Mouse (Mus musculus): ENCODE data around the gene Tmprss15. TPM values are rescaled to one million over a fixed set of nuclear protein-coding genes. Genes with fewer than 3 reads are reported as not detected.

The Tmprss15 gene
- polyA plus RNA-seq, 1 experiment from 2014 or later, result not detected

DNA sequence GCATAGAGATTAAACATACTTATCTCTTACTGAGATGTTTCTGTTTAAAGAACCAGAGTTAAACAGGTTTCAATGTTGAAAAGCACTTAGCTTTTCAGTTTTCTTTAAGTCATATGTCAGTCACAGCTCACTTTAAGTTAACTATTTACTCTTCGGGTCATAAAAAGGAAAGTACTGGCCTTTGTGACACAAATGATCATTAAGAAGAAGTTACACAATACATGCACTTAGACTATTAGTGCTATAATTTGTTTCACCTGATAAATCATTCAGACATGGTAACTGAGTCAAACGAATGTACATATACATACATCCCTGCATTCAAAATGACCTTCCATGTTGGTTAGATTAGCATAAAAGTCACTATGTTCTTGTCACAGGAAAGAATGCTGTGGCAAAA is 58.3 kb downstream of the Tmprss15 start:
- Histone ChIP-seq H3K9ac (ENCODE audit: low read length) (no peak overlapping the region), H3K36me3 (ENCODE audit: control insufficient read depth, insufficient read depth, low read length) (no peaks in the 10 kb centered on the region), H3K27ac (ENCODE audit: low read depth, low read length) (no peak overlapping the region), H3K4me2 (ENCODE audit: low read depth) (no peak overlapping the region), H3K4me1 (ENCODE audit: control insufficient read depth, insufficient read depth, low read length) (no peaks in the 10 kb centered on the region), H3K27me3 (ENCODE audit: control insufficient read depth, insufficient read depth, low read length) (no peaks in the 10 kb centered on the region), H3K4me3 (ENCODE audit: low read depth, low read length) (no peak overlapping the region), H3K9me3 (ENCODE audit: control insufficient read depth, low read length) (no peaks in the 10 kb centered on the region)
- ATAC-seq (ENCODE audit: insufficient read depth, low FRiP score, low TSS enrichment) (no peak), DNase-seq (ENCODE audit: low spot score) (no peak)
- WGBS, result 55% methylated on average over 2 of the region's 2 CpGs

DNA sequence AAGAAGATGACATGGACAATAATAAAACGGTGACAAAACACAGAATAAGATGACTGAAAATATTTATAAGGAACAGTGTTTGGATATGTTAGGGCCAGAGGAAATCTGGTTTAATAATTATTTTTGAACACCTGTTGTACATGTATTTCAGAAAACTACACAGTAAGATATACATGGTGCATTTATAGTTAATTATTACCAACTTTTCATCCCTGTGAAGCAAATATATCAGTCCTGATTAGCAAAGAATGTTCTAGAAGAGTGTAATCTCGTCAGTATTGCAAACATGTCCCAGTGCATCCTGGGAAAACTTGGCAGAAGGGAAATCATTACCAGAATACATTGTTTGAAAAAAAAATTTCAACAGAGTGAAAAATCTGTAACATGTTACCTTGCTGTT is 88.1 kb downstream of the Tmprss15 start:
- Histone ChIP-seq H3K4me2 (ENCODE audit: low read depth) (no peak overlapping the region), H3K27me3 (ENCODE audit: control insufficient read depth, insufficient read depth, low read length) (no peaks in the 10 kb centered on the region), H3K36me3 (ENCODE audit: control insufficient read depth, insufficient read depth, low read length) (no peaks in the 10 kb centered on the region), H3K9ac (ENCODE audit: low read length) (no peak overlapping the region), H3K27ac (ENCODE audit: low read depth, low read length) (no peak overlapping the region), H3K4me1 (ENCODE audit: control insufficient read depth, insufficient read depth, low read length) (no peaks in the 10 kb centered on the region), H3K9me3 (ENCODE audit: control insufficient read depth, low read length) (no peaks in the 10 kb centered on the region), H3K4me3 (ENCODE audit: low read depth, low read length) (no peak overlapping the region)
- WGBS, result 87% methylated on average over 2 of the region's 2 CpGs
- no peak for DNase-seq (ENCODE audit: low spot score)
- no peak for ATAC-seq (ENCODE audit: insufficient read depth, low FRiP score, low TSS enrichment)

DNA sequence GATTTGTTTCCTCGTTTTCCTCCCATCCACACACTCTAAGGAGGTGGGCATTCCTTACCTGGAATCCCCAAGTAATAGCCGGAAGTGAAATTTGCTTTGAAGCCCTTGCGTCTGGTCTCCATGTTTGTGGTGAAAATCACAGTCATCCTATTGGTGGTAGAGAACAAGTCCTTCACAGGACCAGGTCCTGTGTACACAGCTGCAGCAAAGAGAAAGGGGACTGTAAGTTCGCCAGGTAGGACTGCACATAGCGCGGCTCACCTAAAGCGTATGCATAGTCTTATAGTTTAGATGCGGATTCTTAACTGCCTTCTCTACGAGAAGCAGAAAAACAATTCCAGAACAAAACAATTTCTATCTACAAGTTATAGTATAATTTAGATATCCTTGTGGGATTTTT is 89.2 kb downstream of the Tmprss15 start:
- Histone ChIP-seq H3K4me3 (ENCODE audit: low read depth, low read length) (no peak overlapping the region), H3K9ac (ENCODE audit: low read length) (no peak overlapping the region), H3K27ac (ENCODE audit: low read depth, low read length) (no peak overlapping the region), H3K4me1 (ENCODE audit: control insufficient read depth, insufficient read depth, low read length) (no peaks in the 10 kb centered on the region), H3K36me3 (ENCODE audit: control insufficient read depth, insufficient read depth, low read length) (no peaks in the 10 kb centered on the region), H3K4me2 (ENCODE audit: low read depth) (no peak overlapping the region), H3K9me3 (ENCODE audit: control insufficient read depth, low read length) (no peaks in the 10 kb centered on the region), H3K27me3 (ENCODE audit: control insufficient read depth, insufficient read depth, low read length) (no peaks in the 10 kb centered on the region)
- DNase-seq (ENCODE audit: low spot score) (no peak), ATAC-seq (ENCODE audit: insufficient read depth, low FRiP score, low TSS enrichment) (no peak)
- 89% methylated on average over 9 of the region's 9 CpGs for WGBS

DNA sequence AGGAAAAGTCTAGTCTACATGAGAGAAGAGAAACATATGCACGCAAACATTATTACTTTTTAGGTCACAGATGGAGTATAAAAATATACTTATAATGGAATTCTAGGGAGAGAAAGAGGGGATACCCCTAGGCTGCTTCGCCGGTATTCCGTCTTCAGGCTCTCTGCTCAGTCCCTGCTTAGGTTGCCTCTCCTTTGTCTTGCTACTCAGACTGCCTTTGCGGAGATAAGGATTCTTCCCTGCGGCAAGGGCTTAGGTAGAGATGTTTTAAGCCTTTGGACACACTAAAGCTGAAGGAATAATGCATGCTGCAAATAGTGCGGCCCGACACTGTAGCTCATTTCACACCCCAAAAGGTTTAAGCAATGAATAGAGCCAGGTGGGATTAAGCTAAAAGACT is 114.5 kb downstream of the Tmprss15 start:
- no peaks in the 10 kb centered on the region for H3K9me3 ChIP-seq (ENCODE audit: control insufficient read depth, low read length)
- no peak overlapping the region for H3K4me3 ChIP-seq (ENCODE audit: low read depth, low read length)
- H3K27ac ChIP-seq (ENCODE audit: low read depth, low read length), result no peak overlapping the region
- no peaks in the 10 kb centered on the region for H3K36me3 ChIP-seq (ENCODE audit: control insufficient read depth, insufficient read depth, low read length)
- H3K9ac ChIP-seq (ENCODE audit: low read length), result no peak overlapping the region
- H3K4me1 ChIP-seq (ENCODE audit: control insufficient read depth, insufficient read depth, low read length), result no peaks in the 10 kb centered on the region
- H3K27me3 ChIP-seq (ENCODE audit: control insufficient read depth, insufficient read depth, low read length), result no peaks in the 10 kb centered on the region
- no peak for ATAC-seq (ENCODE audit: insufficient read depth, low FRiP score, low TSS enrichment)
- no peak overlapping the region for H3K4me2 ChIP-seq (ENCODE audit: low read depth)
- no peak for DNase-seq (ENCODE audit: low spot score)
- 83% methylated on average over 8 of the region's 8 CpGs for WGBS

DNA sequence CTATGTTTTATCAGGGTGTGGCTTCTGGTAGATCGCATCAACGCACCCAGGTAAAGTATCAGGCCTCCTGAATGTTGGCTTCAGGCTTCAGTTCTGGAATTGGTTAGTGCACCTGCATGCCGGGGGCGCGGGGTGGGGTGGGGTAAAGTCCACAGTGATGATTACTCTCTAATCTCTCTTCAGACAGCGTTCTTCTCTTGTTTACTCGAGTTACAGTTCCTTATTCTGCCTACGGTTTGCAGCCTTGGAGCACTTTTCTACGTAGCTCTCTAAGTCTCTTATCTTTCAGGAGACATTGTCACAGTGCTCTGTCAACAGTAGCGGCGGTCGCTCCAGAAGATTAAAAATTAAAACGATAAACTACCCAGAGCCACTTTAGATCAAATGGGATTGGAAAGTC is 116.8 kb downstream of the Tmprss15 start:
- ATAC-seq (ENCODE audit: insufficient read depth, low FRiP score, low TSS enrichment) (no peak), DNase-seq (ENCODE audit: low spot score) (no peak)
- Histone ChIP-seq H3K9me3 (ENCODE audit: control insufficient read depth, low read length) (no peaks in the 10 kb centered on the region), H3K4me3 (ENCODE audit: low read depth, low read length) (no peak overlapping the region), H3K4me2 (ENCODE audit: low read depth) (no peak overlapping the region), H3K36me3 (ENCODE audit: control insufficient read depth, insufficient read depth, low read length) (no peaks in the 10 kb centered on the region), H3K4me1 (ENCODE audit: control insufficient read depth, insufficient read depth, low read length) (no peaks in the 10 kb centered on the region), H3K27me3 (ENCODE audit: control insufficient read depth, insufficient read depth, low read length) (no peaks in the 10 kb centered on the region), H3K27ac (ENCODE audit: low read depth, low read length) (no peak overlapping the region), H3K9ac (ENCODE audit: low read length) (no peak overlapping the region)
- 89% methylated on average over 13 of the region's 13 CpGs for WGBS

DNA sequence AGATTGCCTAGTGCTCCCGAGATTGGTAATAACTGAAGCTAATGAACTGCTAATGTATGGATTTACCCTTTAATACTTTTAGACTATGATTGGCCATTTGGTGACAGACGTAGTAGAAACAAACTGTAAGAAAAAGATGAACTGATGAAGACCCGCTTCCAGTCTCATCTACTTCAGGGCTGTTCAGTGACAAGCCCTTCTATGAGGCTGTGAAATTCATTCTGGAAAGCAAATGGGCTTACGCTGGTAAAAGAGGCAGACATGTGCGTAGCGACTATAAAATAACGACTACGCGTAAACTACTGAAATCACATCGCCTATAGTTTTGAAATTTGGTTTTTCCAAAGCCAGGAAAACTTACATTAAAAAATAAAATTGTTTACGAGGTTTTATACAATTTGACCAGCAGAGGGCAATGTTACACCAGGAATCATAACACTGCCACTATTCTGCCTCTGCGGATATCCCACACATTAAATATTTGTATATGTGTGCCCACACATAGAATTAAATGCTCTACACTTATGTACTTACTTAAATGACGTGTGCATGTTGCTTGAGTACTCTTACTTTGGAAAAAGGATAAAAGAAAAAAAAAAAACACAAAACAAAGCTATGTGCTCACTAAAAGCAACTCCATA is 121.7 kb downstream of the Tmprss15 start:
- no peak for DNase-seq (ENCODE audit: low spot score)
- ATAC-seq (ENCODE audit: insufficient read depth, low FRiP score, low TSS enrichment), result no peak
- no peak overlapping the region for H3K4me2 ChIP-seq (ENCODE audit: low read depth)
- H3K27me3 ChIP-seq (ENCODE audit: control insufficient read depth, insufficient read depth, low read length), result no peaks in the 10 kb centered on the region
- no peaks in the 10 kb centered on the region for H3K36me3 ChIP-seq (ENCODE audit: control insufficient read depth, insufficient read depth, low read length)
- WGBS, result 36% methylated on average over 13 of the region's 13 CpGs
- H3K9me3 ChIP-seq (ENCODE audit: control insufficient read depth, low read length), result no peaks in the 10 kb centered on the region
- no peak overlapping the region for H3K4me3 ChIP-seq (ENCODE audit: low read depth, low read length)
- no peak overlapping the region for H3K27ac ChIP-seq (ENCODE audit: low read depth, low read length)
- H3K9ac ChIP-seq (ENCODE audit: low read length), result no peak overlapping the region
- H3K4me1 ChIP-seq (ENCODE audit: control insufficient read depth, insufficient read depth, low read length), result no peaks in the 10 kb centered on the region

DNA sequence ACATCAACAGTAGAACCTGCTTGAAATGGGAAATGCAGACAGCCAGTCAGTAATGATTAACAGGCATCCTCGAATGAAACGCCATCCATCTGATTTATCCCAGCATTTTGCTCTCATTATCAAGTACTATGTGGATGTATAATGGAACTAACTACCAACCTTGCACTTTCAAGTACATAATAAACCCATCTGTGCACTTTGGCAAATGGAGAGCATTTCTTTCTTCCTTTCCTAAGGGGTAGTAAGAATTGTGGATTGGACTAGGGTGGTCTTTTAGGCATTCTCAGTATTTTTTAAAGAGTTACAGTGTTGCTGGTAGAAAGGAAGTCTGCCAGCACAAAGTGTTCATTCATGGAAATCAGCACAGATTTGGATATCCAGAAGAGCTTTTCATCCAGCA is 133.5 kb downstream of the Tmprss15 start:
- no peak for ATAC-seq (ENCODE audit: insufficient read depth, low FRiP score, low TSS enrichment)
- Histone ChIP-seq H3K4me1 (ENCODE audit: control insufficient read depth, insufficient read depth, low read length) (no peaks in the 10 kb centered on the region), H3K4me2 (ENCODE audit: low read depth) (no peak overlapping the region), H3K9me3 (ENCODE audit: control insufficient read depth, low read length) (no peaks in the 10 kb centered on the region), H3K27ac (ENCODE audit: low read depth, low read length) (no peak overlapping the region), H3K36me3 (ENCODE audit: control insufficient read depth, insufficient read depth, low read length) (no peaks in the 10 kb centered on the region), H3K27me3 (ENCODE audit: control insufficient read depth, insufficient read depth, low read length) (no peaks in the 10 kb centered on the region), H3K9ac (ENCODE audit: low read length) (no peak overlapping the region), H3K4me3 (ENCODE audit: low read depth, low read length) (no peak overlapping the region)
- DNase-seq (ENCODE audit: low spot score), result no peak
- WGBS, result 70% methylated on average over 2 of the region's 2 CpGs

DNA sequence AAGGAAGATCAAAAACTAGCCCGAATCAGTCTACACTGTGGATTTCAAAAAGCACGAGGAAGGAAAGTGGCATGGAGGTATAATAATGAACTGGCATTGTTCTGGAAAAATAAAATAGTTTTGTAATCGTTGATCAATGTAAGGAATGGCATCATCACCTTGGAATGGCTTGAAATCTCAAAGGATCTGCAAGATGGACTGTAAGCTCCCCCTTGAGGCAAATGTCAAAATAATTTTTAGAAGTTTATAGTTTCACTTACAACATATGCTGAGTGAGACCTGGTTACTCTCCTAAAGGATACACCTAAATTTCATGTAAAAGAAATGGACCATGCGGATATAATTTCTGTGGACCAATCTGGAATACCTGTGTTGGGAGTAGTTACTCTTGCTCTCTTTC is 140.5 kb downstream of the Tmprss15 start:
- Histone ChIP-seq H3K4me1 (ENCODE audit: control insufficient read depth, insufficient read depth, low read length) (no peaks in the 10 kb centered on the region), H3K4me2 (ENCODE audit: low read depth) (no peak overlapping the region), H3K4me3 (ENCODE audit: low read depth, low read length) (no peak overlapping the region), H3K9me3 (ENCODE audit: control insufficient read depth, low read length) (no peaks in the 10 kb centered on the region), H3K36me3 (ENCODE audit: control insufficient read depth, insufficient read depth, low read length) (no peaks in the 10 kb centered on the region), H3K9ac (ENCODE audit: low read length) (no peak overlapping the region), H3K27me3 (ENCODE audit: control insufficient read depth, insufficient read depth, low read length) (no peaks in the 10 kb centered on the region), H3K27ac (ENCODE audit: low read depth, low read length) (no peak overlapping the region)
- ATAC-seq (ENCODE audit: insufficient read depth, low FRiP score, low TSS enrichment), result no peak
- no peak for DNase-seq (ENCODE audit: low spot score)
- WGBS, result 88% methylated on average over 4 of the region's 4 CpGs

DNA sequence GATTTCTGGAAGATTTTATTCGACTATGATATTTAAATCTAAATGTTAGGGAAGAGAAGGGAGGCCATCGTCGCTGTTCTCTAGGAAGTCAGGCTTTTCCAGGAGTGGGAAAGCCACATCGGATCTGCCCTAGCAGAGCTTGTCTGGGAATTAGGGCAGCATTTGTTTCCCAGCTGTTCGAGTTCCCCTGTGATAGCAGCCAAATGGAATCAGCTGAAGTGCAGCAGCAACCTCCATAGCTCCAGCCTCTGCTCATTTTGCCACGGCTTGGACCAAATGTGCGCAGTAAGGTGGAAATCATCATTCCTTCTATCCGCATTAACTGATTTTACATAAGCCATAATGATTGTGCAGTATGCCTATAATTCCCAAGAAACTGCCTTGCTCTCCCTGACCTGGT is 153.1 kb downstream of the Tmprss15 start:
- no peak overlapping the region for H3K4me3 ChIP-seq (ENCODE audit: low read depth, low read length)
- no peaks in the 10 kb centered on the region for H3K36me3 ChIP-seq (ENCODE audit: control insufficient read depth, insufficient read depth, low read length)
- WGBS, result 70% methylated on average over 8 of the region's 8 CpGs
- H3K9me3 ChIP-seq (ENCODE audit: control insufficient read depth, low read length), result no peaks in the 10 kb centered on the region
- ATAC-seq (ENCODE audit: insufficient read depth, low FRiP score, low TSS enrichment) (no peak), DNase-seq (ENCODE audit: low spot score) (no peak)
- H3K4me2 ChIP-seq (ENCODE audit: low read depth), result no peak overlapping the region
- H3K27me3 ChIP-seq (ENCODE audit: control insufficient read depth, insufficient read depth, low read length), result no peaks in the 10 kb centered on the region
- no peak overlapping the region for H3K9ac ChIP-seq (ENCODE audit: low read length)
- H3K4me1 ChIP-seq (ENCODE audit: control insufficient read depth, insufficient read depth, low read length), result no peaks in the 10 kb centered on the region
- no peak overlapping the region for H3K27ac ChIP-seq (ENCODE audit: low read depth, low read length)

Measured in neural tube, embryonic 11.5 days (tissue).